Mouse (Mus musculus) thymus, adult 2 months (tissue): ENCODE results near the gene Tfeb.

Source experiments
- CTCF ChIP-seq: fragments of 200-500 bp; IDR thresholded peaks from 2 replicates; pipeline ENCODE4 v1.5.1; 2012; ENCODE audit warnings: mild to moderate bottlenecking, control low read depth, low read length, moderate library complexity, borderline replicate concordance; ENCODE audit not compliant: control insufficient read depth, poor library complexity, insufficient read depth; ENCODE audit errors: extremely low read depth
- POLR2A ChIP-seq: fragments of 200-500 bp; IDR thresholded peaks from 2 replicates; pipeline ENCODE4 v1.6.1; 2012; ENCODE audit warnings: mild to moderate bottlenecking, low read length, control low read depth, moderate library complexity; ENCODE audit not compliant: control insufficient read depth, poor library complexity, insufficient read depth; ENCODE audit errors: extremely low read depth

GRCm38 (mm10) chr17:47687409-47688343 lies 49.2 kb upstream of the Tfeb start:
- TF ChIP-seq POLR2A (peak; percentile 69; the same call in 1 of the 2 replicates), CTCF (no peak)
